Comparison of ENCODE assay signal across 10 mouse cellular contexts in genomic region chr11:86570261-86570746, GRCm38 (mm10). TPM values are rescaled to one million over a fixed set of nuclear protein-coding genes. Genes with fewer than 3 reads are reported as not detected.
DNase-seq lines count a peak whose midpoint lies in the region; ATAC-seq lines count a peak whose summit lies in the region.
"Had no signal": no experiment of that assay in that cellular context is flagged by ENCODE, and none has a peak within 500 bp of the region (broad histone marks: within the 10 kb centered on the region; RNA-seq: fewer than 3 reads in every experiment).

No protein-coding gene starts in this region.

- no peak overlapping the region for H3K4me3 ChIP-seq in heart, embryonic 11.5 days (ENCODE audit: low read depth, low read length)
- H3K4me3 ChIP-seq in kidney, embryonic 16.5 days (ENCODE audit: low read length), result no peak overlapping the region

- no peak for DNase-seq in heart, adult 8-10 months (ENCODE audit: low spot score)
- peak; percentile 56 for DNase-seq in ovary, postnatal 36 days (ENCODE audit: low spot score)
- DNase-seq in ovary, postnatal 10 days (ENCODE audit: low spot score), result no peak
- DNase-seq in yolk sac, embryonic 10.5 days (ENCODE audit: low spot score), result peak; percentile 69
- no peak for DNase-seq in left cerebral cortex, adult 11 months (ENCODE audit: low spot score)
- DNase-seq: right cerebral cortex, adult 18-20 months had no signal

- H3K4me2 ChIP-seq in heart, embryonic 11.5 days, result peak overlapping the region; percentile 9; the same call in 1 of the 2 replicates
- H3K4me2 ChIP-seq in kidney, embryonic 16.5 days (replicated peaks; ENCODE audit: low read depth, low read length), result no peak overlapping the region

- H3K9ac ChIP-seq in heart, embryonic 11.5 days (ENCODE audit: low read depth, low read length), result no peak overlapping the region
- no peak overlapping the region for H3K9ac ChIP-seq in kidney, embryonic 16.5 days (replicated peaks; ENCODE audit: low read length)

- peak overlapping the region; percentile 74 for H3K27ac ChIP-seq in heart, embryonic 11.5 days (ENCODE audit: low read depth, low read length)
- peak overlapping the region; percentile 2; the same call in 1 of the 2 replicates for H3K27ac ChIP-seq in kidney, embryonic 16.5 days (ENCODE audit: low read length)

- H3K27me3 ChIP-seq in heart, embryonic 11.5 days (ENCODE audit: control insufficient read depth, insufficient read depth, low read length), result no peaks in the 10 kb centered on the region
- no peaks in the 10 kb centered on the region for H3K27me3 ChIP-seq in kidney, embryonic 16.5 days (ENCODE audit: insufficient read depth, low read length)
- H3K27me3 ChIP-seq: megakaryocyte, embryonic 14.5 days had no signal

- peaks cover 2% of the 10 kb centered on the region; the same call in 1 of the 2 replicates for H3K36me3 ChIP-seq in heart, embryonic 11.5 days (ENCODE audit: control insufficient read depth, insufficient read depth, low read length)
- H3K36me3 ChIP-seq in kidney, embryonic 16.5 days (ENCODE audit: insufficient read depth, low read length), result 0 out of 2 replicates have a peak, but pooled peaks cover 6% of the 10 kb centered on the region

- peaks cover 12% of the 10 kb centered on the region for H3K4me1 ChIP-seq in heart, embryonic 11.5 days (ENCODE audit: control insufficient read depth, insufficient read depth, low read length)
- H3K4me1 ChIP-seq in kidney, embryonic 16.5 days (ENCODE audit: insufficient read depth, low read length), result peaks cover 22% of the 10 kb centered on the region

- no peaks in the 10 kb centered on the region for H3K9me3 ChIP-seq in heart, embryonic 11.5 days (replicated peaks; ENCODE audit: control insufficient read depth, low read length)
- H3K9me3 ChIP-seq in kidney, embryonic 16.5 days (ENCODE audit: low read length), result no peaks in the 10 kb centered on the region
- H3K9me3 ChIP-seq: megakaryocyte, embryonic 14.5 days had no signal

- no peak for ATAC-seq in heart, embryonic 11.5 days (replicated peaks; ENCODE audit: insufficient number of reproducible peaks, low FRiP score, low TSS enrichment)
- ATAC-seq in kidney, embryonic 16.5 days (ENCODE audit: low FRiP score, low TSS enrichment), result no peak
- ATAC-seq in monocyte, adult 5-6 weeks (replicated peaks; ENCODE audit: insufficient number of reproducible peaks, low FRiP score, low TSS enrichment, poor library complexity, severe bottlenecking), result no peak

- 45% methylated on average over 9 of the region's 9 CpGs for WGBS in heart, embryonic 11.5 days (ENCODE audit: insufficient replicate concordance)
- WGBS in kidney, embryonic 16.5 days, result 27% methylated on average over 9 of the region's 9 CpGs

RNA-seq across cellular contexts. Expression of gene Tubd1, which starts 25.5 kb away (rescaled TPM):
- 10.6 and 12.2 TPM in 2 replicates for polyA plus RNA-seq in heart, embryonic 11.5 days (2014; fragmentation: Nextera tagmentation; extraction: Ambion mirVana)
- 1 to 10 TPM; 5.4 to 6.2 (median 5.8) TPM for total RNA-seq in heart, adult 8-10 months (2022)
- 11.4 and 13.6 TPM in 2 replicates for polyA plus RNA-seq in kidney, embryonic 16.5 days (2015; fragmentation: Nextera tagmentation; extraction: Ambion mirVana)
- total RNA-seq in monocyte, adult 5-6 weeks (2017), result 3.1 to 8.8 TPM (median 7.0 TPM) in 3 replicates

RNA-seq across cellular contexts. Expression of gene Rps6kb1, which starts 25.7 kb away (rescaled TPM):
- polyA plus RNA-seq in heart, embryonic 11.5 days (2014; fragmentation: Nextera tagmentation; extraction: Ambion mirVana), result 43.4 and 50.0 TPM in 2 replicates
- total RNA-seq in heart, adult 8-10 months (2022), result 10 to 100 TPM; 16.5 to 24.5 (median 23.9) TPM
- 51.6 and 62.1 TPM in 2 replicates for polyA plus RNA-seq in kidney, embryonic 16.5 days (2015; fragmentation: Nextera tagmentation; extraction: Ambion mirVana)
- 43.7 to 68.2 TPM (median 66.3 TPM) in 3 replicates for total RNA-seq in monocyte, adult 5-6 weeks (2017)

Comparison
In these comparisons a context has a peak if more than half of its experiments do, and no peak if none do; other contexts are left out.
1. DNase-seq: peak in ovary, postnatal 36 days (single experiment) and yolk sac, embryonic 10.5 days (single experiment); none in heart, adult 8-10 months (single experiment), ovary, postnatal 10 days (single experiment) and left cerebral cortex, adult 11 months (single experiment).